Mouse (Mus musculus) testis, adult 2 months (tissue): ENCODE results near the gene Crim1.

Experiments
- CTCF ChIP-seq: fragments of 200-500 bp; IDR thresholded peaks from 2 replicates; pipeline ENCODE4 v1.5.1; 2012; ENCODE audit warnings: low read depth, mild to moderate bottlenecking, inconsistent platforms, low read length, moderate library complexity; ENCODE audit not compliant: control insufficient read depth, insufficient read depth, insufficient replicate concordance
- POLR2A ChIP-seq: fragments of 200-500 bp; IDR thresholded peaks from 2 replicates; pipeline ENCODE4 v1.6.1; 2012; ENCODE audit warnings: low read depth, mild to moderate bottlenecking, inconsistent platforms, low read length, moderate library complexity; ENCODE audit not compliant: control insufficient read depth

- TF ChIP-seq CTCF (no peak), POLR2A (no peak)
Observed at GRCm38 (mm10) chr17:78273875-78274274, 73.8 kb downstream of the Crim1 start.
